Mouse (Mus musculus) kidney, adult 11 months (tissue): ENCODE results near the gene Acaa1b.
A peak's percentile ranks its signal among the peaks of the same experiment; 100 is the strongest.

Experiments
- DNase-seq: peaks from one replicate; pipeline ENCODE4 v3.0.0; 2022

The Acaa1b gene

GRCm38 (mm10) chr9:119156278-119157201 is at the start of gene Acaa1b:
TSS of gene Acaa1b (minus strand) at chr9:119157093.
- peak; percentile 89 for DNase-seq

DNA sequence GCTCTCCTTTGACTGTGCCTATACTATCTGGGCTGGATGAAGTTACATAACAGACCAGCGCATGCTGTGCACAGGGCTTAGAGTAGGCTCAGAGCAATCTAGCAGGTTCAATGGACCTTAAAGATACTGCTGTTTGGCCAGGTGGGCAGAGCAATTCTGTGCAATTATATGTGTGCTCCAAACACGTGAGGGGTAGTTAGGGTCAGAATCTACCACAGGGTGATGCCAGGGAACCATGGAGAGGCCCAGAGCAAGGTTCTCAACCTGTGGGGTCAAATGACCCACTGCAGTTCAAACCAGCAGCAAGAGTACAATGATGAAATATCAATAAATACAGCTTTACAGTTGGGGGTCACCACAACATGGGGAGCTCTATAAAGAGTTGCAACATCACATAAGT is 49.8 kb upstream of the Acaa1b start:
- peak; percentile 75 for DNase-seq

- DNase-seq = peak; percentile 40
Measured at GRCm38 (mm10) chr9:119205756-119206155, 48.9 kb upstream of the Acaa1b start.

DNA sequence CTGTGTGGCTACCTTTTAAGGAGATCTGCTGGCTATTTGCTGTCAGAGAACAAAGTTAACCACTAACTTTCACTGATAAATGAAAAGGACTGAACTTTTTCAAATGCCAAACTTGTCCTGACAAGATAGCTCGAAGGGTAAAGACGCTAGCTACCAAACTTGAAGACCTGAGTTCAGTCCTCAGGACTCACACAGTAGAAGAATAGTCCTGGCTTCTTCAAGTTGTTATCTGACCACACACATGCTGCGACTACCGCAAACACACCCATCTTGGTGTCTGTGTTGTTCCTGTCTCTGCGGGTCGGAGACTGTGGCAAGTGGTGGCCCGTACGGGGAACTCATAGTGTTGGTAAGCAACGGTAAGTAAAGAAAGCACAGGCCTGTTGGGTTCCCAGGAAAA is 46.7 kb upstream of the Acaa1b start:
- no peak for DNase-seq

DNA sequence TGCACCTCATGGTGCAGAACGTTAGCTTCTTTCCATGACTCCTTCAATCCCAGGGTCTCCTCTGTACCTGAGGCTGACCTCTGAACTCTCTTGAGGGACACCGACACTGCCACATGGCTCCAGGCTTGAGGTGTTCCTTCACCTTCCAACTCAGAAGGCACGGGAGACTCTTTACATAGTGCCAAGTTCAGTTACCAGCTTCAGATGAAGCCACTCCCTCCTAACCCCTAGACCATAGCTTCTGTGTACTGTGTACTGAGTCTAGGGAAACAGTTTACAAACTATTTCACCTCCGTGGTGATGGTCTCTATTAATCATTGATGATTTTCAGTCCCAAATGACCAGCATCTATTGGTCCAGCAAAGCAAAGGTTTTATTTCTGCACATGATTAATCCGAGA is 44.8 kb upstream of the Acaa1b start:
- peak; percentile 54 for DNase-seq

DNA sequence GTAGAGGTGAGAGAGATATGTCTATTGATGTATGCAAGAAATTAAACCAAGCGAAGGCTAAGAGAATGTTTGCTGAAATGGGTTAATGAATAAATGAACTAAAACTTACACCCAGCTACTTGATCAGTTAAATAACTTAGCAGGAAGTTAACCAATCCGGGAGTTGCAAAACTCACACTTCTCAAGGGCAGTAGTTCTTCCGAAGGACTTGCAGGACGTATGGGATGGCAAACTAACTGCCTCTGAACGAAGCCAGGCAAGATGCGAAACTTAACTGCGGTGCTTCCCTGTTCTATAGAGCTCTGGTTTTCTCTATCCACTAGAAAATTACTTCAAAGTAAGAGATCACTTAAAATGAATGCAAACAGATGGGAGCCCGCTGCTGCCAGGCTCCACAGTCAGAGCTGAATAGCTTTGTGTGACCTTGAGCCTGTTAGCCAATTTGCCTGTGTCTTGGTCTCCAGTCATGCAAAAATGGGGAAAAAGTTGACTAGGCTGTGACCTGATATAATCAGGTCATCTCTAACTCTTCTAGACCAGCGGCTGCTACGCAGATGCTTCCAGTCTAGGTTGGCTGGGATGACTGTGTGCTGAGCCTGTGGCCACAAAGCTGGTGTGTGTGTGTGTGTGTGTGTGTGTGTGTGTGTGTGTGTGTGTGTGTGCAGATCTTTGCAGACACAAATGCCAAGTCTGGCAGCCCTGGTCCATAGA is 42.4 kb upstream of the Acaa1b start:
- DNase-seq = peak; percentile 66

- peak; percentile 86 for DNase-seq
Measured at GRCm38 (mm10) chr9:119192202-119192990, 35.5 kb upstream of the Acaa1b start.

DNA sequence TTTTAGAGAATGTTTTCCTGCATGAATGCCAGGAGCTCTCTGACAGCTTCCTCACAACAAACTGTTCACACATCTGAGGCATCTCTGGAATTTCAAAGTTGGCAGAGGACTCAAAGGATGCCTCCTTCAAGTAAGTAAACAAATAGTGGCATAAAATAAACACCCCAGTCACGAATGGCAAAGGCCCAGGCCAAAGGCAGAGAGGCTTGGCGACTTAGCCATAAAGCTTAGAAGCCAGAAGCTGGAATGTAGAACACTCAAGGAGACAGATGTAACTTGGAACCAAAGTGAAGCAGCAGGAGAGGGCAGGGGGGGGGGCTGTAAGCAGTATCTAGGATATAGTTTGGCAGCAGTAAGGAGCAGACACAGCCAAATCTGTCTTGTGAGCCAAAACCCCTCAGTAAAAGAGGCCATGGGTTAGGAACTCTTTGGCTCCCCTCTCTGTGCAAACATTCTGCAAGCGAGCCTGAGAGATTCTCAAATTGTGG is 24.4 kb upstream of the Acaa1b start:
- DNase-seq = peak; percentile 73

DNA sequence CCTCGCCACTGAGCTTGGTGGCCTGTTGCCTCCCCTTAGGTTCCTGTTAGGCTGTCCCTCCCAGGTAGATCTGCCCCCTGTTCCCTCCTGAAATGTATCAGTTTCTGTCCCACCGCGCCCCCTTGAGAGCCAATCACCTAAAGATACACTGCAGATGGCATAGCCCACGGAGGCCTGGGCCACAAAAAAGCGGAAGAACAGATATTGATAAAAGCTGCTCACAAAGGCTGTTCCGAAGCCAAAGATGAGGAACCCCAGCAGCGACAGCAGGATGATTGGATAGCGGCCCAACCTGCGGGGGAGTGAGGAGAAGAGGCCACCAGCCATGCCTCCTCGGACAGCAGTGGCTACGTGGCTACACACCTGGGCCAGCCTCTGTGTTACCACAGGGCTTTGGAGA is 22.4 kb upstream of the Acaa1b start:
- DNase-seq = no peak

- no peak for DNase-seq
Measured at GRCm38 (mm10) chr9:119167608-119168007, 10.7 kb upstream of the Acaa1b start.

DNA sequence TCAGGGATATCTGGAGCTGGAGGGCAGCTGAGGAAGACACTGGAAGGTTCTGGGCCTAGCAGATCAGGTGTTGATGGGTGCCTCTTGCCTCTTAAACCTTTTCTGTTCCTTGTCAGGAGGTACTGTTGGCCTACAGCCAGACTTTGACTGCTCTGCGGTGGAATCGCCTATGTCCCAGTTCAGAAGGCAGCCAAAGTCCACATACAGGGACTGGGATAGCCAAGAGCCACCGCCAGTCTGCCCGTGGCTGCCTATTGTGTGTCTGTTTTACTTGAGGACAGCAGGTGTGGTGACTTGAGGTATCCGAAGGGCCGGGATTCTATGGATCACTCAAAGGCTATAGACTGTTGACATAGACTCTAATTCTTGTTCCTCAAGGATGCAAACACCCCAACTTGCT is 8.7 kb upstream of the Acaa1b start:
- peak; percentile 87 for DNase-seq

DNA sequence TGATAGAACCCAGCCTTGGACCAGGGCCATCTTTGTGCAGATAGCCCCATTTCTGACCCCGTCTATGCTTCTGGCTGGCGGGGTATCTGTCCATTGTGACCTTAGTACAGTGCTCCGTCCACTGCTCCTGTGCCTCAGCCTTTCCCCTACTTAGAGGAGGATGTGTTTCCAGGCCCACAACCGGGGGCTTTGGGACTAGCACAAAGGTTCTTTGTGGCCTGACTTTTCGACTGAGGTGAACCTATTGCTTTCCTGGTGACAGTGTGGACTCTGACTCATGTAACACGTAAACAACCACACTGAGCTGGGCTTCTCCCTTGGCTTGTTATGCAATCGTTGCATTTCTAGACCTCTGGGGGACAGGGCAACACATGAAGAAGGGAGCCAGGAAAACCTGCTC is 7.8 kb upstream of the Acaa1b start:
- DNase-seq = peak; percentile 87

GRCm38 (mm10) chr9:119160689-119161088 is 3.8 kb upstream of the Acaa1b start:
- DNase-seq = peak; percentile 94

DNA sequence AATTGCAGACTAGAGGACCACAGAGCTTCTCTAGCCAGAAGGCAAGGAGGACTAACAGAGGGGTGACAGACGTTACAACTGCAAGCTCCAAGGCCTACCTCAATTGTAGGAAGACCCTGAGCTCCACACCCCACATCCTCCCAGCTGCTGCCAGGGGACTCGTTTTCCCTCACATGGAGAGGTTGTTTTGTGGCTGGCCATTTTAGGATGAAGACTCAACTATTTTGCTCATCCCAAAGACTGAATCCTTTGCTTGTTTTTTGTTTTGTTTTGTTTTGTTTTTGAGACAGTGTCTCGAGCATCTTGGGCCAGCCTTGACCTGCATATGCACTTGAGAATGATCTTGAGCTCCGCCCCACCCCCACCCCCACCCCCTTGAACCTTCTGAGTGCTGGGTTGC is 2.0 kb upstream of the Acaa1b start, which contains the start of gene Gm47289:
Gm47289 (plus strand) TSS at position 301 of the 400 bp plus-strand sequence.
- no peak for DNase-seq

DNA sequence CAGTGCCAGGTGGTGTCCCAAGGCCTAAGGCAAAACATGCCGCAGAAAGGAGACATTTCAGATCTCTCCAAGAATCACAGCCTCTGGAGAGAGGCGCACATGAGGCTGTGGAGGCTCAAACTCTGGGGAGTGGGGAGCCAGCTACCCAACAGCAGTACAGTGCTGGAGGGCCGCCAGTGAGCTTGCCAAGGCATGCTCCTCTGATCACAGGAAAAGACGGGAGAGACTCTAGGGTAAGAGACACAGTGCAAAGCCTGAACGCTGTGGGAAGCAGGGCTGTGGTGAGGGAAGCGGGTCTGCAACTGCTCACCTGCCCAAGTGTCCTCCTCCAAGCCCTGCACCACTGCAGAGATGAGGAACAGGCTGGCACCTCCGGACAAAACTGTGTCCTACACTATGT is 1.1 kb downstream of the Acaa1b start:
- no peak for DNase-seq

DNA sequence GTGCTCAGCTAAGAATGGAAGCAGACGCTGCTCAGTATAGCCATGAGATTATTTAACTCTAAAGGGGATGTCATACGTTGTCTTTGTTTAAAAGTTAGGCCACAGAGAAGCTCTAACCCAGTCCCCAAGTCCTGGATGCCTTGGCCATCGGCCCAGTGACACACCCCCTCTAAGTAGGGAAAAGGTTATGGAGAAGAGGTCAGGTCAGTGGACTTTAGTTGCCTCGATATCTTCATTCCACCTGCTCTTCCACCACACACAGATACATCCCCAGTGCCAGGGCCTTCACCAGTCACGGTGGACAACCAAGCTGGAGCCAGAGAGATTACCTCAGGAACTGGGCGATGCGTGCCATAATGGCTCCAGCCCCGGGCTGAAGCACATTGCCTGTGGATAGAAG is 1.5 kb downstream of the Acaa1b start:
- DNase-seq = peak; percentile 81

DNA sequence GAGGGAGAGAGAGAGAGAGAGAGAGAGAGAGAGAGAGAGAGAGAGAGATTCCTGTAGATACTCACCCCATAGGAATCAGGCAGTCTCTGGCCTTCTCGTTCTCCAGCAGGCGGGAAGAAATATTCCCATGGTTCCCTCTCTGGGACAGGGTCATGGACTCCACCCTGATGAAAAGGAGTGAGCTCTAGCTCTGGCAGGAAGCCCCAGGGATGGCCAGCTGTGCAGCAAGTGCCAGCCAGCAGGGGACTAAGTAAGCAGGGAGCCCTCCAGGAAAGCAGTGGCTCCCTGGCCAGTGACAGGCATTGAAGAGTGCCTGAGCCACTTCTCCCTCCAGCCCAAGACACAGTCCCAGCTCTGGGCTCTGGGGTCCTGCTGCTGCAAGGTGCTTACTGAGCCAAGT is 5.1 kb downstream of the Acaa1b start:
- DNase-seq = no peak

- no peak for DNase-seq
Measured at GRCm38 (mm10) chr9:119149601-119150000, 7.3 kb downstream of the Acaa1b start.

DNA sequence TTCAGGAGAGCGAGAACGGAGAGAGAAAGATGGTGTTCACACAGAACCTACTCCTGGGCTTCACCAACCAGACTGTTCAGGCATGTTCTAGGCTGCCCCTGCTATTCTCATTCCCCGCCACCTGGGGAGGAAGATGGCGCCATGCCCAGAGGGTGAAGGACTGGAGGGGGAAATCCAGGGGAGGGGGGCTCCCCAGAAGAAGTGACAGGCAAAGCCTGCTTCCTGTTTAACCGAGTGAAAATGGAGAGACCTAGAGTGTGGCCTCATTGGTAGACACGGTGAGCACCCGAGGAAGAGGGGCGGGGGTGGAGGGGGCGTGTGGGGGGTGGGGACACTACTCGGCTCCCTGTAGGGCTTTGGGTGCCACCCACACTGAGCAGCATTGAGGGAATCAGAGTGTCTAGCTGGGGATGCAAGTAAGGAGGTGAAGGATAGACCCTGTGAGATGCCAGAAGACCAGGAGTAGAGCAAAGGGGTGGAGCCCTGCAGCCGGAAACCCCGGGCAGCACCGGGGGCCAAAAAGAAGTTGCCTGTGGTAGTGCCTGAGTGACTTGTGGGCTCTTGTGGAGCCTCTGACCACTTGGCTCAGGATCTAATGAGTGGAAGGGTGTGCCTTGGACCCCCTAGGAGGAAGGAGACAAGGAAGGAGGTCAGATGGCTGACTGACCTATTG is 10.7 kb downstream of the Acaa1b start:
- no peak for DNase-seq

- no peak for DNase-seq
Measured at GRCm38 (mm10) chr9:119145638-119146037, 11.3 kb downstream of the Acaa1b start.

GRCm38 (mm10) chr9:119145137-119145536 is 11.8 kb downstream of the Acaa1b start:
- DNase-seq = no peak

GRCm38 (mm10) chr9:119144696-119145095 is 12.2 kb downstream of the Acaa1b start:
- no peak for DNase-seq
